Mouse (Mus musculus) R1 (cell line): ENCODE results near the gene Xpo1.

Experiments
- DNase-seq: peaks from one replicate; pipeline ENCODE4 v3.0.0-alpha.2; 2018; ENCODE audit warnings: low read depth, low spot score

Xpo1 gene

DNA sequence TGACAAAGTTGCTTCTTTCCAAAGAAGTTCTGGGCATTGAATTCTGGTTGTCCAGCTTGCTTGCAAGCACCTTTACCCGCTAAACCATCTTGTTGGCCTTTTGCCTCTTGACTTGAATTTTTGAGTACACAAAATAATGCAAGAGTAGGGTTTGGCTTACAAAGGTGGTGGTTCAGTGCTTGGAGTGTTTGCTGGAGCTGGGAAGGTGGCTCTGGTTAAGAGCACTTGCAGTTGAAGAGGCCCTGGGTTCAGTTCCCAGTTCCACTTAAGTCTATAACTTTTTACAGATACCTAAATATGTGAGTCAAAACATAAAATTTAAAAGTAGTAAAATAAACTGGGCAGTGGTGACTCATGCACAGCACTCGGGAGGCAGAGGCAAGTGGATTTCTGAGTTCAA lies 42.5 kb downstream of the Xpo1 start:
- DNase-seq, result no peak

DNA sequence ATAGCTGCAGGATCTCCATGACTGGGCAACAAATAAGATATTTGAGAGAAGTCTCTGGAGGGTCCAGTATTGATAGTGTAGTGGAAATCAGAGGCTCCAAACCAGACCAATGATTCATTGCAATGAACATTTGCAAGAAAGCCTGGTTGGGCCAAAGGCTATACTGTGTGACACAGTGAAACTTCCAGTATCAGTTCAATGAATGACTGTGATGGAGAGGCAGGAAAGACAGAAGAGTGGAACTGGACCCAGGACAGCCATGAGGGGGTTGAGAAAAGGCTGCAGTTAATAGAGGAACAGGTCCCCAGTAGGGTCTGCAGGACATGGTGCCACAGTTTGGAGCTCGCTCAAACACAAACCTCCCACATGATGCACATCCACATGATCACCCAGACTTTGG lies 44.1 kb downstream of the Xpo1 start:
- no peak for DNase-seq

DNA sequence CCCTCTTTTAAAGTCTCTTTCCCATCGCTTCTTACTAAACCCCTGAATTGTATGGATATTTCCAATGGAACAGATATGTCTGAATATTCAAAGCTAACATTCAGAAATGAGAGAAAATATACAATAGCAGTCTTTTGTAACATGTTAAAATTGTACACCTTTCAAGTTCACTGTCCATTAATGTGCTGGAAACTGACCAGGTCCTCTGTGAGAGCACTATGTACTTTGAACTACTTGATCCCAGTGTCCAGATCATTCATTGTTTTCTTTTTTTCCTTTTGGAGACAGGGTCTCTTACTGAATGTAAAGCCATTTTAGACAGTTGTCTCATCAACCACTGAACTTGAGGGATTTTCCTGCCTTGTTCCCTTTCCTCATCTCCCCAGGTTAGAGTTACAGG lies 47.3 kb downstream of the Xpo1 start:
- DNase-seq, result no peak

DNA sequence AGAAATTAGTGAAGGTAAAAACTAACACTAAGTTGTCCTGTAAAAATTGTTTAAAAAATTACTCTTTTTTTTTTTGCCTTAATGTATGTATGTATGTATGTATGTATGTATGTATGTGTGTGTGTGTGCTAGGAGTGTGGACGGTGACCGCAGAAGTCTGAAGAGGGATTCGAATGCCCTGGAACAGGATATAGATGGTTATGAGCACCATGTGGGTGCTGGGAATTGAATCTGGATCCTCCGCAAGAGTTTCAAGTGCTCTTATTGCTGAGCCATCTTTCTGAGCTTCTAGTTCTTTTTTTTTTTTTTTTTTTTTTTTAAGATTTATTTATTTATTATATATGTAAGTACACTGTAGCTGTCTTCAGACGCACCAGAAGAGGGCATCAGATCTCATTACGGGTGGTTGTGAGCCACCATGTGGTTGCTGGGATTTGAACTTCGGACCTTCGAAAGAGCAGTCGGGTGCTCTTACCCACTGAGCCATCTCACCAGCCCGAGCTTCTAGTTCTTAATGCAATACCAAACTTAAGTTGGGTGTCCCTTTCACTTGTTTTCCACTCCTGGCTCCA lies 49.3 kb downstream of the Xpo1 start:
- DNase-seq, result peak; percentile 30

DNA sequence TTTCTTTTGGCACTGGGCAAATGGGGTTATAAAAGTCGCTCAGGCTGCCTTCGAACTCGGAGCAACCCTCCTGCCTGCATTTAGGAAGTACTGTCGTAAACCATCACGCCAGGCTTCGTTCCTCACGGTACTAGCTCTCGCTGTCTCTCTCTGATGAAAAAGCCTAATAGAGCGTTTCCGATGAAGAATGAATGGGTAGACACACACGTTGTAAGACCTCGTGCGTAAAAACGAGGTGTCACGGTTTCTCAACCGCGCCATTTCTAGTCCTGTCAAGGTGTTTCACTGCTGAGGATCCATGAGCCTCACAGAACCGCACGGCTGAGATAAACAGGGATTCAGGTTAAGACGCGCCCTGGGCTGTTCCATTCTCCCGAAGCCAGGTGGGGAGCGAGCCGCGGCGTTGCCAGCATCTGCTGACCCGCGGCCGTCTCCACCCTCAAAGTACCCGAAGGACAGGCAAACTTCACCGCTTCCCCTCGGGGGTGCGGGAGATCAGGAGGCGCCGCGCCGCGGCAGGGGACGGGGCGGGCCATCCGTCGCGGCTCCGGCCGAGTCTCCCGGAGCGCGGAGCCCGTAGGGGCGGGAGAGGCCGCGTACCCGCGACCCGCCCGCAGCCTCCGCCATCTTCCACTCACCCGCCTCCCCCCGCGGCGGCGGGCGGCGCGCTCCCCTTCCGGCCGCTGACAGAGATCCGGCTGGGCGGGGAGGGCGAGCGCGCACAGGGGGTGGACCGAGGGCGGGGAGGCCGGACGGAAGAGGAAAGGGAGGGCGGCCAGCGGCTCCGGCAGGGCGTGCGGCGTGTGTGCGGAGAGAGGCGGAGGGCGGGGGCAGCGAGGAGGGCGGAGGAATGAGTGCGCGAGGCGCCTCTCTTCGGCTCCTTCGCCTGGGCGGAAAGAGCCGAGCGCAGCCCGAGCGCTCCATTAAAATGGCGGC lies 50.1 kb downstream of the Xpo1 start:
- DNase-seq, result peak; percentile 90

DNA sequence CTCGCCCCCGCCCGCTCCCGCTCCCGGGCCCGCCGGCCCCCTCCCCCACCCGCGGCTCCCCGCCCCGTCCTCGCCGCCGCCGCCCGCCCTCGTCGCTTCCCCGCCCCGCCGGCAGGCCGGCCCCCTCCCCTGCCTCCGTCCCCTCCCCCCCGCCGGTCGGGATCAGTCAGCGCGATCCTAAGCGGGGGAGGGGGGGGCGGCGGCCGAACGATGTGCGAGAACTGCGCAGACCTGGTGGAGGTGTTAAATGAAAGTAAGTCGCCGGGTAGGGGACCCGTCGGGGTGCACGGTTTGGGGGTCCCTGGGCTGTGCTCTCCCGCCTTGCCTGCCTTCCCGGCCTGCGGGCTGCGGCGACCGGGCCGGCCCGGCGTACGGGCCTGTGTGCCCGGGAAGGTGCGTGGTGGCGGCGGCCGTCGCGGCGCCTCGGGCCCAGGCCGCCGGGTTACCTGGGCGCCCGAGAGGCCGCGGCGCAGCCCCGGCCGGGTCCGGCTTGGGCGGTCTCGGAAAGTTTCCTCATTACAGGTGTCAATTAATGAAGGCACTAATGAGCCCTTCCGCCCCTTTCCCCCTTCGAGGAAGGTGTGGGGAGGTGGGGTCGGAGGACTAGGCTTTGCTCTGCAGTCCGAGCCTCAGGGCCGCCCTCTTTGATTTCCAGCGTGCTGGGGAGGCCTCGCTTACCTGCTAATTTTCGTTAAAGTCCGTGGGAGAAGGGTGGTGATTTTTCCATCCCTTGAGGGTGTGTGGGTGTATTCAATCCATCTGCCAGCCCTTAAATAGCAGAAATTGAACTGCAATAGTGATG lies 51.1 kb downstream of the Xpo1 start, which contains the start of gene Usp34:
Gene Usp34, plus strand, starts transcription at position 132 of the 802 bp plus-strand sequence.
- DNase-seq, result peak; percentile 71

DNA sequence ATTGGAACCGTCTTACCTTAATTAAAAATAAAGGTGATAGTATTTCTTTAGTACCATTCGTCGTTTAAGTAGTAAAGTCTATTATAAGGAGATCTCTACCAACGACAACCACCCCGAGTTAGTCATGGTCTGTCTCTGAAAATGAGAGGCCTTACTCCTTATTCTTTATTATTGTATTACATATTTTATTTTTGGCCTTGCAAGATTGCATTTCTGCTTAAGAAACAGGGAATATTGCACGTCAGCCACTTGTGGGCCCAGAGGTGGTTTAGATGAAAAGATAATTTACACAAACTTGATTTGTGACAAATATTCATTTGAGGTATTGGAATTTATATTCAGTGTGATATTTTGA lies 51.7 kb downstream of the Xpo1 start:
- DNase-seq, result no peak

DNA sequence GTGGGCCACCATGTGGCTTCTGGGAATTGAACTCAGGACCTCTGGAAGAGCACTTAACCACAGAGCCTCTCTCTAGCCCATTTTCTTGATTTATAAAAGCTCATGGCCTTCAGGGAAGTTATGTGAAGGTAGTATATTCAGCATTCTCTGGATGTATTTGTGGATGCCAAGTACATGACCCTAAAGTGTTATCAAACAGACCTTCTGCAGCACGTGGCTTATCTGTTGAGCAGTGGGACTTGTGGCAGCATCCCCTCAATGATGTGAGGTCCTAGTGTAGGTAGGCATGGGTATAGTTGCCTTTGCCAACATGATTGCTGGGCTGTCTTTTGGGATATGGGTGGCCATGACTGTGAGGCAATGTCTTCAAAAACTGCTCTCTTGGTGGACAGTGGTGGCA lies 57.7 kb downstream of the Xpo1 start:
- no peak for DNase-seq

DNA sequence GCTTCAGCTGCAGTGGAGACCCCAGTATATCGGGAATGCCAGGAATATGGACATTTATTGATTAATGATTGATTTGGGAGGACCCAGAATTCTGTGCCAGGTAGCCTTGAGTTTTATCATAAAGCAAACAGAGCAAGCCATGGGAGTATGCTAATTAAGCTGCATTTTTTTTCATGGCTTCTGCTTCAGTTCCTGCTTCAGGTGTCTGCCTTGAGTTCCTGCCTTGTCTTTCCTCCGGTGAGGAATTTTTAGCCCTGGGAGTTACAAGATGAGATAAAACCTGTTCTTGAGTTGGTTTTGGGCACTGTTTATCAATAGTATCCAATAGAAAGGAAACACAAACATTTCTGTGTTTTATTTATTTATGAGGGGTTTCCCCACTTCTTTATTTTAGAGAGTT lies 73.6 kb downstream of the Xpo1 start:
- no peak for DNase-seq

DNA sequence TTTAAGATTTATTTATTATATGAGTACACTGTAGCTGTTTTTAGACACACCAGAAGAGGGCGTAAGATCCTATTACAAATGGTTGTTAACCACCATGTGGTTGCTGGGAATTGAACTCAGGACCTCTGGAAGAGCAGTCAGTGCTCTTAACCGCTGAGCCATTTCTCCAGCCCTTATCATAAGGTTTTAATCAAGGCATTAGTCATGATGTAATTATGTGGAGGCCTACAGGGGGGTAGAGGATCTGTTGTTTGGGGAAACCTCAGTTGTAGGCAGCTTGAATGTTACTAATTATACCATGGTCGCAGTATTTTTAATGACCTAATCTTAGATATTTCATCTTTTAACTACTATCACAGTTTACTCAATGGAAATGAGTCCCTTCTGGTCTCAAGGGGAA lies 76.3 kb downstream of the Xpo1 start:
- DNase-seq, result no peak

DNA sequence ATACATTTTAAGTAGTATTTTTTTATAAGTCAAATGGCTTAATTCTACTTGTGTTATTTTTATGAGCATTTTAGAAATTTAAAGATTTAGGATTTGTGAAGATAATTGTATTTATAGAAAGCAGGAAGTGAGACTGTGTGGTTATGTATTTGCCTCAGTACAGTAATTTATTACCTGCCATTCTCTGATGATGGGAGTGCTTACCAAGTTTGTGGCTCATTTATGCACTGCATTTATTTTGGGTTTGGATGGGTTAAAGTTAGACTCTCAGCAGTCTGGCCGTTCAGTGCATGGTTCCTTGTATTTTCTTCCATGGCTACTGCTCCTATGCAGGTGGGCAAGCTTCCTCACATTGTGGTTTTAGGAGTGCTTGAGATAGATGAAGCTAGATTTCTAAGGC lies 79.3 kb downstream of the Xpo1 start:
- no peak for DNase-seq
